Mouse (Mus musculus) lung, postnatal 25 days (tissue): Measurements from ENCODE around the gene Cyp1a2.

Source experiments
- DNase-seq: peaks from one replicate; pipeline ENCODE4 v3.0.0; 2022; ENCODE audit warnings: low spot score

The Cyp1a2 gene

DNA sequence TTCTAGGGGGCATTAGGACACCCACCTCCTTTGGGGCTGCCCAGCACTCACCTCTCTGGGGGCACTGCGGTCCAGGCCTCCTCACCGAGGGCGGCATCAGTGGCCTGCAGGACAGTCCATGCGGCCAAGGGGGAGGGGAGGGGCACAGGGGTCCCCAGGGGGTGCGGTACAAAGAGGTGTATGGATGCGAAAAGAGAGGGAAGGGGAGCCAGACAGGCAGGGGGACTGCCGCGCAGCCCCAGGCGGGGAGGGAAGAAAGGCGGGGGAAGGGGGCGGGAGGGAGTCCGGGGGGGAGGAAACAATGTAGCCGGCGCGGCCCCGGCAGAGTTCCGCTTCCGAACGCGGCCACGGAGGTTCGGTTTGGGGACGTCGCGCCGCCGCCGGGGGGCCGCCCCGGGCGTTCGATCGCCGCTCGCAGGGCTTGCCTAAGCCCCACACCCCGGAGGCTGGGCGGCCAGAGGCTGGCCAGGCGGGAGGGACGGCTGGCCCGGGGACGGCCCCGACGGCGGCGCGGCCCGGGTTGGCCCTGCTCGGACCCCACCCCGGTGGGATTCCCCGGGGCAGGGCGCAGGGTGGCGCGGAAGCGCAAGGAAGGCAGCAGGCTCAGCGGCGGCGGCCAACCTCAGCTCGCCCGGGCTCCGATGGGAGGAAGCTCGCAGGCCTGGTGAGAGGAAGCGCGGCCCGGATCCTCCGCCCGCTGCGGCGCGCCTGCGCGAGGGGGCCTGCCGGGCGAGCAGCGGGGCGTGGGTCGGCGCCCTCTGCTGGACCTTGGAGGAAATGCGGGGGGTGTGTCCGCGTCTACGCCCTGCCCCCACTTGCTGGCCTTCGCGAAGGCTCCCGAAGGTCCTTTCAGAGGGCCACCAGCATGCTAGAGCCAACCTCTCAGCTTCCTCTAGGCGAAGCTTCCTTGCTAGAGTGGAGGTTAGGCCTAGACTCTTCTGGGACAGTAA is 38.3 kb downstream of the Cyp1a2 start:
- DNase-seq: peak; percentile 93

- DNase-seq: no peak
These were observed 39.0 kb downstream of the Cyp1a2 start for GRCm38 (mm10) chr9:57644442-57644943.

DNA sequence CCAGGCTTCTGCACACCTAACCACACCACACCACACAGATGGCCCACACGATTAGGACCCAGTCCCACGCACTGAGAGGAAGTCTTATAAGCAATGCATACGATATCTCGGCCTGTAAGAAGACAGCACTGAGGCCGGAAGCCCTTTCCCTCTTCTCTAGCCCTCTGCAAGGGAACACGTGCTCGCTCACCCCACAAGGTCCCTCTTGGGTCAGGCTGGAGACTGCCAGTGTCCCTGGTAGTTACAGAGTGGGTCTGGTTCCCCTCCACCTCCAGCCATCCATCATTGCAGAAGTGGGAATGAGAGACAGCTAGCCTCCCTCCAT is 39.7 kb downstream of the Cyp1a2 start:
- peak; percentile 59 for DNase-seq

- DNase-seq: no peak
These were observed 40.2 kb downstream of the Cyp1a2 start for GRCm38 (mm10) chr9:57643169-57643855.

DNA sequence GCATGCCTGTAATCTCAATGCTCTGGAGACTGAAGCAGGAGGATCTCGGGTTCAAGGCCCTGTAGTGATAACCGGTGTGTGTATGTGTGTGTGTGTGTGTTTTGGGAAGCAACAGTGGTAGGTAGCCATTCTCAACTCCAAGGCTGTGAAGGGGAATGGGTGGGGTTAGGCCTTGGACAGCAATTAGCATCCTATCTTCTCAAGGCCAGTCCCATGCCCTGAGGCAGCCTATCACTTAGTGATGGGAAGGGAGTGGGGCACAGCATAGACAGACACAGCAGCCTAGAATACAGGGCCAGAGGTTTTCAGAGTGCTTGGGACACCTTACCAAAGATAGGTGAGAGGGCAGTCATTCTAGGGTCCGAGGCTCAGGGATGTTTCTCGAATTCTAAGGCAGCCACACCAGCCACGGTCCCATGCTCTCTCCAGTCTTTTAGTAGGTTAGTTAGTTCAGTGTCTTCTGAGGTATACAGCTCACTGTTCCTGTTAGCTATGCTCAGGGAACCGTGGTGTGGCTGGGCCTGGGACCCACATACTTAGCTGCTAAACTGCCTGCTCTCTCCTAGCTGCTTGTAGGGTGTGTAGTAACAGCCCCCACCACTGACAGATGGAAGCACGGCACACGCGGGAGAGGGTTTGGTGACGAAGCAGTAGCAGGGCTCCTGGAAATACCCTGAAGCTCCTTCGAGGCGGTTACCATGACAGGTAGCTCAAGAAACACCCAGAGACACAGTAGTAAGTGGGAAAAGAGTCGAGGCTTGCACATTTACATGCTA is 41.5 kb downstream of the Cyp1a2 start:
- no peak for DNase-seq

- DNase-seq: no peak
These were observed 42.5 kb downstream of the Cyp1a2 start for GRCm38 (mm10) chr9:57641022-57641421.

- DNase-seq: peak; percentile 91
These were observed 43.1 kb downstream of the Cyp1a2 start for GRCm38 (mm10) chr9:57640384-57640783.

- no peak for DNase-seq
These were observed 43.7 kb downstream of the Cyp1a2 start for GRCm38 (mm10) chr9:57639661-57640328.

DNA sequence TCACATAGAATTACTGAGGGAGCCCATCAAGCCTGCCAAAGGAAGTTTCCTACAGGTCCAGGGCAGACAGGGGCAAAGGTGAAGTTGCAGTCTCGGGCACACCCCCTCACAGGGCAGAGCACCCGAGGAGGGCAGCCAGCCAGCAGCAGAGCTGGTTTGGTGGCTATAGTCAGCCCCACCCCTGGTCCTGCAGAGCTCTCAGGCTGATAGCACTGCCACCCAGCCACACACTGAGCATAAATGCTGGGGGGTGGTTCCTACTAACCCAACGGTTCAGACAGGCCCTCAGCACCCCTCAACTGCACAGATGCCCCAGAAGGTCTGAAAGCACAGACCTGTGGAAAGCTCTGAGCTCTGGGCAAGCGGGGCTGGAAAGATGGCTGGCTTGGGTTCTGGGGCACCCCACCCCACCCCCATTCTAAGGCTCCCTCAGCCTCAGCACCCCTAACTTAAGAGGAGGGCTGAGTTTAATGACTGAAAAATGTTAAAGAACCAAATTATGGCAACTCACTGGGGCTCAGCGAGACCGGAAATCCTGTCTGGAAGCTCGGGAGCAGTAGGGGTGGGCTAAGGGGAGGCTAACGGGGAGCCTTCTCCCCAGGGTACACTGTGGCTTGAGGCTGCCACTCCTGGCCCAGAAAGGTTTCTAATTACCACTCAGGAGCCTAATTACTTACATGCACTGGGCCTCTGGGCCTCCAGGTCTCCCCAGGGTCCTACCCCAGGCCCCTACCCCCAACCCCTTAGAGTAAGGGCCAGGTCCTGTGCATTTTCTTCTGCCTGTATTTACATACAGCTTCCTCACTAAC is 44.6 kb downstream of the Cyp1a2 start:
- peak; percentile 85 for DNase-seq

- DNase-seq: peak; percentile 78
These were observed 45.7 kb downstream of the Cyp1a2 start for GRCm38 (mm10) chr9:57637741-57638322.

DNA sequence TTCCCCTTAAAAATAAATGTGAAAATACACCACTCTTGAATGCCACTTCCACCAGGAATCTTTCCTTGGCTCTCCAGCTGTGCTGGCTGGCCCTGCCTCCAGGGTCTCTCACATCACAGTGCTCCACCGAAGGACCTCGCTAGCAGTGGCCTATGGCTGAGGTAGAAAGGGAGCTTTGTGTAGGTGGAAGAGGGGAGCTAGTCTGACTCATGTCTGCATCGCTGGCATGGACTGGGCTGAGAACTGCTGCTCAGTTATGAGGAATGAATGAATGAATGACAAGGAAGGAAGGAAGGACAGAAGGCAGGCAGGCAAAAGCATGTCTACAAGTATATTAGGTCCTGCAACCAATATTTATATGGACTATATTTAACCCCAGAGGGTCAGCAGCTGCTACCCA is 46.2 kb downstream of the Cyp1a2 start:
- DNase-seq: no peak

DNA sequence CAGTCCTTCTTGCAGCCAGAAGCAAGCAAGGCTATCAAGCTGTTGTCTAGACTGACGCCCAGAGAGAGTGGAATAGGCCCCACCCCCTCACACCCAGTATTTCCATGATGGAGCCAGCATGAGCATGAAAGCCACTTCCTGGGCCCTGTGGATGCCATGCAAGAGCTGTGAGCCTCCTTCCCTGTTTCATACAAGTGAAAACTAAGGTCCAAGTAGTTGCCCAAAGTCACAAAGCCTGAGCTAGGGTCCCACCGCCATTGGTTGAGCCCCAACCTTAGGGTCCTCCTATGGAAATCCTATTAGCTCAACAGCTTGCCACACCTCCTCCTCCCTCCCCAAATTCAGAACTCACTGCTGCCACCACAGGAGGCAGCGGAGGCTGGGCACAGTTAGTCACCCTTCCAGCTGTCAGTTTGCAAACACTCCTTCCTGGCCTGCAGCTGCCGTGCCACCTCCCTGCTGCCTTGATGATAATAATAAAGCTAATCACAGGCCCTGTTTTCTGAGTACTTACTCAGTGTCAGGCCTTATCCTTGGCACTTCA is 50.0 kb downstream of the Cyp1a2 start:
- DNase-seq: no peak

DNA sequence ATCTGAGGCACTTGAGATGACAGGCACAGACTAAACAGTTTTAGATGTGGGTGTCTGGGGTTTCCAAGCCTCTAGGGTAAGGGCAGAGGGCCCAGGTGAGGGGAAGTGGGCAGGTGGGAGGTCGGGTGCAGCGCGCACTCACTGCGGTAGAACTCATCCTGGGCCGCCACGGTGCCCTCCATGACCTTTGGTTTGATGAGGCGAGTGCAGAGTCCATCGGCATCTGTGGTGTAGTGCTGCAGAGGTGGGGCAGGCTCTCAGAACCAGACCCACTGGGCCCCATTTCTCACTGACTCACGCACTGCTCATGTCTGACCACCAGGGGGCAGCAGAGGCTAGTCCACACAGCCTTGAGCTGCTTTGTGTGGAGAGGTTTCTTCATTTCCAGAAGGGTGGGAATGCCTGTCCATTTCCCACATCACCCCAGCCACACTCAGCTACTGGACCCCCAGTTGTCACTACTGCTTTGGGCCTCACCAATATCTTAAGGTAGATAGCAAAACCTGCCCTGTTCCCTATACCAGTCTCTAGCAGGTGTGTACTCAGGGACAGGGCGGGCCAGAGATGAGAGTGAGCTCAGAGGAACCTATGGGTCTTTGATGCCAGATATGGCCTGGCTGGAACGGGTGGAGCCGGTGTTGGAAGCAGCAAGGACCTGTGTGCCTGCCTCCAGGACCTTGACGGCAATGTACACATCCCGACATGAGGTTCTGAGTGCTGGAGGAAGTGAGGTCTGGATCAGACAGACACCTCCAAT is 54.2 kb downstream of the Cyp1a2 start:
- DNase-seq: peak; percentile 81

GRCm38 (mm10) chr9:57628717-57629116 is 54.8 kb downstream of the Cyp1a2 start:
- DNase-seq: no peak

DNA sequence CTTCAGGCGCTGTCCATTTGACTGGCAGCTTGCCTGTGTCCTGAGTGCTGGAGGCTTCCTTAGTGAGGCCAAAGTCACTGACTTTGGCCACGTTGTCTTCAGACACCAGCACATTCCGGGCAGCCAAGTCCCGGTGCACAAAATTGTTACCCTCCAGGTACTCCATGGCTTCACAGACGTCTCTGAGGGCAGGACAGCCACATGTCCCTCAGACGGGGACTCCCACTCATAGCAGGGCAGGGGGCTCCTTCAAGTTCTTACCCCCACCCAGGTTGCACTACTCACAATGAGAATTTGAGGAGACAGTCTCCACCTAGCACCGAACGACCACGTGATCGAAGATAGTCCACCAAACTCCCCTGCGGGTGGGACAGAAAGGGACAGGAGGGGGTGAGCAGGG is 55.6 kb downstream of the Cyp1a2 start:
- DNase-seq: no peak

DNA sequence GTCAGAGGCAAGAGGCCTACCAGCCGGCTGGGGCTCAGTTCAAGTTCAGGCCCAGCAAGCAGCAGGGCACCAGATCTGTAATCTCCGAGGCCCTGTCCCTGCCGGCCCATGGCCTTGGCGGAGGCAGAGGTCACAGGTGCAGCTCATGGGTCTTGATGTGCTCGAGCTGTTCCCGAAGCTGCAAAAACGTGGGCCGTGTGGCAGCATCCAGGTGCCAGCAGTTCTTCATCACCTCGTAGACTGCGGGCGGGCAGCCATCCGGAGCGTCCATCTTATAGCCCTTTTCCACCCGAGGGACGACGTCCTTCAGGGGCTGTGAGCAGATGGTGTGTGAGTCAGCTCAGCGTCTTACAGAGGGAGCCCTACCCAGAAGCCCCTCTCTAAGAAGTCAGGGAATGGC is 56.3 kb downstream of the Cyp1a2 start:
- no peak for DNase-seq
